Mouse (Mus musculus) urinary bladder, adult 18-20 months (tissue): ENCODE results near the gene Gphb5.

Experiments
- DNase-seq, 2 experiments: peaks; one replicate each; pipeline ENCODE4 v3.0.0; 2022; ENCODE audit warnings: low spot score in 2 of 2, mixed read lengths in 2 of 2

The Gphb5 gene

DNA sequence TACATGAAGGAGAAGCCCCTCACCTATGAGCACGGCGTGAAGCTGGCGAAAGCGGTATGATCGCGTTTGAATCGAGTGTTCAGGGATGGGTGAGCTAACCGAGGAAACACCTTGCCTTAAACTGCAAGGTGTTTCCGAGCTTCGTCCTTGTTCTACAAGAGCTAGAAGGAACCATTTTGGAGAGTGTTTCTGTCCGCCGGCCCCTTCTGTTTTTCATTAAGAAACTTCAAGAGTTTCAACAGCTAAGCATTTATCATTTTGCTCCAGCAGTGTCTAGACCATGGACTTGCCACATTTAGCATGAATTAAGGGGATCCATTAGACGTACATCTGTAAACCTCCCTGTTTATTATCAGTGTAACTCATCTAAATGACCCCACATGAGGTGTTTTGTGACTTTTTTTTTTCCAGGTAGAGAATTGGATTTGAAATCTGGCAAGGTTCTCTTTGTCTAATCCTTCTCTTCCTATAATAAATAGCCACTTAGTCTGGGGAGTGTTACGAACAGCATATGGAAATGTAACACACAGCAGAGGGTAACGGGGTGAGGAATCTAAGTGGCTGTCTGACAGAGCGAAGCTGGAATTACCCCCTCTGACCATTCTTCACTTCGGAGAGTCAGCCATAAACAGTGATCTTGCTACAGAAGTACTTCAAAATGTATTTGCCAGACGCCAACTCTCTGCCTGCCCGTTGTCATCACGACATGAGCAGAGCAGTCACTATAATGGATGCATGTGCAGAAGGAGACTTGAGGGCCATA is 22.4 kb downstream of the Gphb5 start:
- no peak for DNase-seq

DNA sequence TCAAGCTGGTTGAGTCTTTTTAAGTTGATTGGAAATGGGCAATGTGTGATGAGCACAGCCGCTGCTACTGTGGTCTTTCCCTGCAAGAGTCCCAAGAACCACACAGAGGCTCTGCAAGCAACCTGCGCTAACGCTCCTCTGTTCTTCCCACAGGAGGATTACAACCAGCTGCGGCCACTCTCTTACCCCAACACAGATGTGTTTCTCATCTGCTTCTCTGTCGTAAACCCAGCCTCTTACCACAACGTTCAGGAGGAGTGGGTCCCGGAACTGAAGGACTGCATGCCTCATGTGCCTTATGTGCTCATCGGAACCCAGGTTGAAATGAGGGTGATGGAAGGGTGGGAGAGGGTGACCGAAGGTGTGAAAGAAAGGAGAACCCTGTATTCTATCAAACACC is 25.1 kb downstream of the Gphb5 start:
- DNase-seq, result no peak

DNA sequence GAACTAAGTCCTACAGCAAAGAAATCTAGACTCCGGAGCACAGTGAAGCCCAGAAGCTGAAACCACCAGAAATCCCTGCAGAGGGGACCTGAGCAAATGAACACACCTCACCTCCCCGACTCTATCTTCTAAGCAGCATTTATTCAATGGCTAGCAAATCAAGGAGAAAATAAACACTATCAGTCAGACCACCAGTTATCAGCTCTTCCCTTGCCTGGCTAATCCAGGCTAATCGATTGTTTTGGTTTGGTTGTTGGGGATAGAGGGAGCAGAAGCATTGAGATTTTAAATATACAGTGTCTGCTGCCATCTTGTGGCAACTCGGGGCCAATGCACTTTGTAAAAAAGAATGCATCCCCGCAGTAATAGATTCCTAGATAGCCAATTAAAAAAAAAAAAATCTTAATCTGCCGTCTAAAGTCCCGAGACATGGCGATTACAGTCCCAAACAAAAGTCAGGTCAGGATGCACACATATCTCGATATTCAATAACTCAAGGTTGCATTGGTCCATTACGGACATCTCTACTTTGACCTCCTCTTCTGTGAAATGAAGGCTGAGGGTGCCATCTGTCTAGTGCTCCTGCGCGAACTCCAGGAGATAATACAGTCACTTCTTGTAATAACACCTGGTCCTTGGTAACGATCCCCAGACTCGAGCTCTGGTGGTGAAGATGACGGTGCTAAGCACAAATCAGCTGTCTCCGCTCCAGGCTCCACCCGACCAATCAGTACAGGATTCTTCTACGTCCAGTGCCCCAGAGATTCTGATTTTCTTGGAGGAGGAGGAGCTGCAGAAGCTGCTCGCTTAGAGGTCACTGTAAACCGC is 27.1 kb downstream of the Gphb5 start:
- no peak for DNase-seq

- no peak for DNase-seq
Measured at GRCm38 (mm10) chr12:75388521-75388920, 28.1 kb downstream of the Gphb5 start.

DNA sequence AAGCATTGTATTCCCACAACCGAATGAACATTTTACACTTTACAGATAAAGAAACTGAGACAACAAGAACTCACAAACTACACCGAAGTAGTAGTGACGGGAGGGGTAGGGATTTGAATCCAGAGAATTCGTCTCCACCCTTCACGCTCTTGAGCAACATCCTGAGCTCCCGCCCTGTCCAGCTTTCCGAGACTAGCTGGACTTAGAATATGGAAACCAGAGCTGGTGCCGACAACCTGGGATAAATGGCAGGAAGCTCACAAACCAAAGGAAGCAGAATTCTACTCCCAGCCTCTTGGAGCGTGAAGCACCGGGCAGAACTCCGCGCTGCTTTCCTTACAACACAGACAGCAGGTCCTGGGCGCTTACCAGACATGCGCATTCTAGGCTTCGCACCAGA is 28.7 kb downstream of the Gphb5 start:
- DNase-seq, result no peak

DNA sequence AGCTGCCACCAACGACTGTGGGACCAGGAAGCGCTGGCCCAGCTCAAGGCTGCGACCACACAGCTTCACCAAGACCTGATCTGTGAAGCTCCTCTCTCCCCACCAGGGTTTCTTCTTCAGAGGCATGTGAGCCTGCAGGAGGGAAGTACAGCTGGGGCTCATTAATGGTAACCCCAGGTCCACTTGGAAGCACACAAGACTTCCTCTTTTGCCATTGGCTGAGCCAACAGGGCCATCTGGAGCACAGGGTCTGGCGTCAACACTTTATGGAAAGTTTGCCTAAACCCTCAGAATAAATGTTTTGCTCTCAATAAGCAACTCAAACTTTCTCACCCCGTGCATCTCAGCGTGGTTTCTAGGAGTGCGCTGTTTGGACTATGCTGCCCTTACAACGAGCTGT is 29.4 kb downstream of the Gphb5 start:
- no peak for DNase-seq

GRCm38 (mm10) chr12:75386731-75387130 is 29.9 kb downstream of the Gphb5 start:
- no peak for DNase-seq

GRCm38 (mm10) chr12:75376126-75376525 is 40.5 kb downstream of the Gphb5 start:
- DNase-seq, result no peak

DNA sequence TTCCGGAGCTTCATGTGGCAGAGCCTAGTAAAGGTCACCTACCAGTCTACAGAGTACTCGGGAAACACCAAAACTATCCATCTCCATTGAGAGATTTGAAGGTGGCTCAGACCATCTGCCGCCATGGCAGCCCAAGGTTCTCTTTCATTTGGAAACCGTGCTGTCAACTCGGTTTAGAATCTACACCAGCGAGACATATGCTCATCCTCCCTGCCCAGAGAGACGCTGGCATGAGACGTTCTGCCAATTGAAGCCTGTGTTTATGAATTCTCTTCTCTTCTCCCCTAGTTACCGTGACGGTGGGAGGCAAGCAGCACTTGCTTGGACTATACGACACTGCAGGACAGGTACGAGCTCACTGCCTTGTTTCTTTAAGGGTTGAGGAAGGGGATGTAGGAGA is 41.5 kb downstream of the Gphb5 start:
- no peak for DNase-seq

GRCm38 (mm10) chr12:75374437-75374836 is 42.1 kb downstream of the Gphb5 start:
- no peak for DNase-seq

DNA sequence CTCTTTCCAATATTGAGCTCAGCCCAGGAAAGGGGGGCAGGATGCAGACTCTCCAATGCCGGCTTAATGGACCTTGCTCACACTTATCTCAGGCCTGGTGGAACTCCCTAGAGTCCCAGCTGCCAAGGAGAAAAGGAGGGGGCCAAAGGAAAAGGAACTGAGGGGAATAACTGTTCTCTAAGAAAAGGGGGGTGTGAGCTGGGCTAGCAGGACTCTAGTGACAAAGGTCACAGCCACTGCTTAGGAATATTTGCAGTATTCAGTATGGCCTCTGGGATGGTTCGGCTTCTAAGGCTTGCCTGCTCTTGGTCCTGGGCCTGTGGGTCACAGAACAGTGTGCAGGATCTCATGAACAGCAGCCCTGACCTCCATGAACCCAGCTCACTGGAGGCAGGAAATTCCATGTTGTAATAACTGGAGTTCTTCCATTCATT is 47.1 kb downstream of the Gphb5 start:
- DNase-seq, result no peak

DNA sequence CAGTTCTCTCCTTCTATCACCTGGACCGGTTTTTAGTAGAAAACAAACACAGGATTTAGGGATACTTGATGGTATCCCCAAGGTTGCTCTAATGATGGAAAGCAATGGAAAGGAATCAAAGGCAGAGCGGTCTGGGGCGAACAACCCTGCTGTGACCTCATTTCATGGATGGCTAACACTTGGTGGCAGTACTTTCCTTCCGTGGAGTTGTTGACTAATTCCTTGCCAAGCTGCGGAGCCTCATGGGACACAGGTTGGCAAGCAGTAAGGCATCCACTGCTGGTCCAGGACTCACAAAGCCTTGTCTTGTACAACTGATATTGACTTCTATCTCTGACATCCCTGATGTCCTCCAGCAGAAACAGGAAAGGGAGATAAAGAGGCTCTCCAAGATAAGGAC is 48.1 kb downstream of the Gphb5 start:
- no peak for DNase-seq

DNA sequence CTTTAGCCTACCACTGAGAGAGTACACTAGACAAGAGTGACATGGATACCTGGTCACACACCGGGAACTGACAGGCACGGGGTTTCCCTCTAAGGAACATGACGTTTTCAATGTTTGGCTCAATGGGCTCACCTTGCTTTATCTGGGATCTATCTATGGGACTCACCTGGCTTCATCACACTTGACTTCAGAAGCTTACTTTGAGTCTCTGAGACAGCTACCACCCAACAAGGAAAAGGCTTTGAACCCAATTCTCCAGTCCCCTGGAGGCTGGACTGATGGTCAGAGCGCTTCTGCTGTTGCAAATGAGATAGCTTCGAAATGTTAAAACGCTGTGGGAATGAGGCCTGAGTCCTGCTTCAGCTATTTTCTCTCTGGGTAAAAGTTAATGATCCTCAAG is 49.2 kb downstream of the Gphb5 start:
- DNase-seq, result no peak

DNA sequence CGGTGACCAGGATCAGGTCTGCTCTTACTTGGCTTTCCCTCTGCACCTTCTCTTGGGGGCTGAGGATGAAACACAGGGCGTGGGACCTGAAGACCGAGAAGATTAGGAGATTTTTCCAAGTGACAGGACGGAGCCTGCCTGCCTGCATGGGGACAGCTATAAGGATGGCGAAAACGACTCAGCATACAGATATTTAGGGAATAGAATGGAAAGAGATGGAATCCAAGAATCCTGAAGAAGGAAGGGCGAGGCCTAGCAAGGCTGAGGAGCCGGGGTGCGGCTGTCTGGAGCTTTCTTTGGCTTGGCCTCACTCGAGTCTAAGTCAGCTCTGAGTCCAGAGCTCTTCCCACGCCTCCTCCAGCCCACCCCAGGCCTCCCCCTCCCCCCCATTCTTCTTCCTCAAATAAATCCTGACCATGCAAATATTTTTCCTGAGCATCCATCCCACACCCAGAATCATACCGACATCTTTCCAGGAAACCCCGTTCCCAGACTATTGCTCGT is 50.9 kb downstream of the Gphb5 start:
- DNase-seq, result no peak

DNA sequence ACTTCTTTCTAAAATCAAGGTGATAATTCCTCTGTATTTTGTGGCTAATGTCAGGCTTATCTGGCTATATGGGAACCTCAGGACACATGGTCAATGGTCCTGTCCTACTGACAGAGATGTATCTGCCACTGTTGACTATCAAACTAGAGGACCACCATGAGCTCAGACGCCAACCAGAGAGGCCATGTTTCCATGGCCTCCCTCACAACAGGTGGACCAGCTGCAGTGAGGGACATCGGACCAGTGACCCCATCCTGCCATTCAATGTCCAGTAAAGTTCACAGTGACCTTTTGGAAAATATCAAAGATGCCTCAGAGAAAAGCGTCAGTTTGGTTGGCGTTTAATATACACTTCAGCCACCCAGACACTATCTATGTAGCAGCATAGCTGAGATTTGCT is 52.2 kb downstream of the Gphb5 start:
- DNase-seq, result no peak

DNA sequence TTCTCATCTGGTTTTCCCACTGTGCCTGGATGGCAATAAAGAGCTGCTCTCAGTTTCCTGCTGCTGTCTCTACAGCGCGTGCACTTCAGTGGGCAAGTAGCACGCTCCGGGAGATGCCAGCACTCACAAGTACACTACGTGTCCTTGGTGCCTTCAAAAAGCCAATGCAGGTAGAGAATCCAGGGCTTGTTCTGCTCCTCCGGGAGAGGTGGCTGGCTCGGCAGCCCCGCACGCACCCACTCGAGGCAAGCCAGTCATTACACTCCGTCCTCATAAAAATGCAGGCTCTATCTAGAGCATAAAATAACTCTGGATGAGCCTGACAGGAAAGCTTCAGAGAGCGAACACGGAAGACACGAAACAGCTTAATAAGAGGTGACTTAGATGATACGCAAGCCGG is 54.1 kb downstream of the Gphb5 start:
- DNase-seq, result no peak
